ENCODE assay signal across 22 mouse cellular contexts in genomic region chr14:117202012-117202411, GRCm38 (mm10).
DNase-seq lines count a peak whose midpoint lies in the region; ATAC-seq lines count a peak whose summit lies in the region.
"Had no signal": no experiment of that assay in that cellular context is flagged by ENCODE, and none has a peak within 500 bp of the region (broad histone marks: within the 10 kb centered on the region; RNA-seq: fewer than 3 reads in every experiment).

No protein-coding gene starts in this region.

- no peak for ATAC-seq in embryonic facial prominence, embryonic 14.5 days (ENCODE audit: low read depth)
- ATAC-seq: inflammation-experienced regulatory T-cells, adult 6 months had no signal

- 51% methylated on average over 2 of the region's 2 CpGs for WGBS in embryonic facial prominence, embryonic 14.5 days
- 71% methylated on average over 2 of the region's 2 CpGs for WGBS in embryonic facial prominence, embryonic 10.5 days

- no peaks in the 10 kb centered on the region for H3K9me3 ChIP-seq in embryonic facial prominence, embryonic 14.5 days (ENCODE audit: control insufficient read depth, low read length)
- H3K9me3 ChIP-seq in embryonic facial prominence, embryonic 10.5 days, result no peaks in the 10 kb centered on the region
- H3K9me3 ChIP-seq: embryonic facial prominence, embryonic 15.5 days; hindbrain, embryonic 12.5 days; limb, embryonic 15.5 days had no signal

- no peak overlapping the region for H3K27ac ChIP-seq in embryonic facial prominence, embryonic 14.5 days (replicated peaks; ENCODE audit: low read depth, low read length)
- no peak overlapping the region for H3K27ac ChIP-seq in embryonic facial prominence, embryonic 10.5 days (replicated peaks)
- H3K27ac ChIP-seq: embryonic facial prominence, embryonic 15.5 days; hindbrain, embryonic 12.5 days; limb, embryonic 15.5 days; liver, embryonic 14.5 days had no signal

- no peaks in the 10 kb centered on the region for H3K4me1 ChIP-seq in embryonic facial prominence, embryonic 14.5 days (ENCODE audit: control insufficient read depth, insufficient read depth, low read length)
- no peaks in the 10 kb centered on the region for H3K4me1 ChIP-seq in embryonic facial prominence, embryonic 10.5 days
- H3K4me1 ChIP-seq: embryonic facial prominence, embryonic 15.5 days; hindbrain, embryonic 12.5 days; limb, embryonic 15.5 days had no signal

- H3K36me3 ChIP-seq in embryonic facial prominence, embryonic 14.5 days (ENCODE audit: control insufficient read depth, insufficient read depth, low read length), result no peaks in the 10 kb centered on the region
- H3K36me3 ChIP-seq in embryonic facial prominence, embryonic 10.5 days (replicated peaks), result no peaks in the 10 kb centered on the region
- H3K36me3 ChIP-seq: embryonic facial prominence, embryonic 15.5 days; hindbrain, embryonic 12.5 days; limb, embryonic 15.5 days had no signal

- peak; percentile 30 for DNase-seq in embryonic facial prominence, embryonic 14.5 days (ENCODE audit: low spot score)
- DNase-seq in embryonic facial prominence, embryonic 10.5 days (ENCODE audit: low spot score), result no peak
- peak; percentile 10 for DNase-seq in left cerebral cortex, postnatal 4 days
- DNase-seq in left cerebral cortex, postnatal 25 days (ENCODE audit: low spot score in 2 of 2), result no peak
- peak; percentile 37 for DNase-seq in testis, postnatal 10 days (ENCODE audit: low spot score)
- DNase-seq in testis, postnatal 14 days (ENCODE audit: low spot score), result no peak
- no peak for DNase-seq in kidney, postnatal 25 days
- DNase-seq: adrenal gland, adult 2 months; cerebellum, adult 18-20 months; cerebellum, postnatal 36 days; embryo, embryonic 11 days; gastrocnemius, postnatal 36 days; kidney, adult 18-20 months; layer of hippocampus, adult 9-11 months; right cerebral cortex, postnatal 25 days; thymus, postnatal 25 days had no signal

- no peak overlapping the region for H3K4me2 ChIP-seq in embryonic facial prominence, embryonic 14.5 days (ENCODE audit: low read depth, low read length)
- H3K4me2 ChIP-seq: embryonic facial prominence, embryonic 15.5 days; hindbrain, embryonic 12.5 days; limb, embryonic 15.5 days; midbrain, embryonic 11.5 days had no signal

- no peak overlapping the region for H3K4me3 ChIP-seq in embryonic facial prominence, embryonic 14.5 days (ENCODE audit: low read depth, low read length)
- H3K4me3 ChIP-seq in embryonic facial prominence, embryonic 10.5 days, result no peak overlapping the region
- H3K4me3 ChIP-seq: embryonic facial prominence, embryonic 15.5 days; hindbrain, embryonic 12.5 days; limb, embryonic 15.5 days had no signal

- H3K9ac ChIP-seq in embryonic facial prominence, embryonic 14.5 days (ENCODE audit: low read depth, low read length), result no peak overlapping the region
- H3K9ac ChIP-seq: embryonic facial prominence, embryonic 15.5 days; hindbrain, embryonic 12.5 days; limb, embryonic 15.5 days; liver, embryonic 14.5 days had no signal

- H3K27me3 ChIP-seq in embryonic facial prominence, embryonic 14.5 days (replicated peaks; ENCODE audit: control insufficient read depth, insufficient read depth, low read length), result no peaks in the 10 kb centered on the region
- H3K27me3 ChIP-seq in embryonic facial prominence, embryonic 10.5 days (replicated peaks; ENCODE audit: low read depth, poor library complexity, severe bottlenecking), result no peaks in the 10 kb centered on the region
- H3K27me3 ChIP-seq: embryonic facial prominence, embryonic 15.5 days; hindbrain, embryonic 12.5 days; limb, embryonic 15.5 days had no signal

- intact Hi-C loops in left cerebral cortex, postnatal 4 days (cut with DNase I), result no loop called here
- intact Hi-C loops in left cerebral cortex, postnatal 25 days (cut with DNase I), result no loop called here

Comparison
In these comparisons a context has a peak if more than half of its experiments do, and no peak if none do; other contexts are left out.
1. DNase-seq: peak in embryonic facial prominence, embryonic 14.5 days (single experiment), left cerebral cortex, postnatal 4 days (single experiment) and testis, postnatal 10 days (single experiment); none in embryonic facial prominence, embryonic 10.5 days (single experiment), left cerebral cortex, postnatal 25 days (0 of 2), testis, postnatal 14 days (single experiment) and kidney, postnatal 25 days (0 of 2).